Mouse (Mus musculus): ENCODE data around the gene Grb7.

The Grb7 gene

DNA sequence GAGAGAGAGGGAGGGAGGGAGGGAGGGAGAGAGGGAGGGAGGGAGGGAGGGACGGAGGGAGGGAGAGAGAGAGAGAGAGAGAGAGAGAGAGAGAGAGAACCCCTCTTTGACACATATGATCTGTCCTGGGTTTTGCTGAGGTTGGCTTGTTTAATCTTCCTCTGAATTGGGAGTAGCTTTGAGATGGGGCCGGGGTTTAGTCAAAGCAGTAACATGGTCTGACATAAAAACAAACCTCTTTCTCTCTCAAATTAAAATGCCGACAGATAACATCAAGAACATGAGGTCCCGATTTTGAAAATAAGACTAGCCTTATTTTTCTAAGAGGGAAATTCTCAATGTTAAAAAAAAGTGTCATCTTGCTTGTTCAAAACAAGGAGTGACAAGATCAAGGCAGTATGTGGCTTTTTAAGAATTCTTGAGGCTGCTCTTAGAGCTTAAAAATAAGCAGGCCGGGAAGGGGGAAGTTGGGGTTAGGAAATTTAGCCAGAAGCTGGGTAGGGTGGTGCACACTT is 41.4 kb downstream of the Grb7 start:
- in situ Hi-C loops (cut with MboI; ENCODE audit: low pct_unique_long_range_greater_than_20kb in 1 of 2, low sequenced_read_pairs in 2 of 2, unreplicated experiment in 1 of 2): no loop called here

DNA sequence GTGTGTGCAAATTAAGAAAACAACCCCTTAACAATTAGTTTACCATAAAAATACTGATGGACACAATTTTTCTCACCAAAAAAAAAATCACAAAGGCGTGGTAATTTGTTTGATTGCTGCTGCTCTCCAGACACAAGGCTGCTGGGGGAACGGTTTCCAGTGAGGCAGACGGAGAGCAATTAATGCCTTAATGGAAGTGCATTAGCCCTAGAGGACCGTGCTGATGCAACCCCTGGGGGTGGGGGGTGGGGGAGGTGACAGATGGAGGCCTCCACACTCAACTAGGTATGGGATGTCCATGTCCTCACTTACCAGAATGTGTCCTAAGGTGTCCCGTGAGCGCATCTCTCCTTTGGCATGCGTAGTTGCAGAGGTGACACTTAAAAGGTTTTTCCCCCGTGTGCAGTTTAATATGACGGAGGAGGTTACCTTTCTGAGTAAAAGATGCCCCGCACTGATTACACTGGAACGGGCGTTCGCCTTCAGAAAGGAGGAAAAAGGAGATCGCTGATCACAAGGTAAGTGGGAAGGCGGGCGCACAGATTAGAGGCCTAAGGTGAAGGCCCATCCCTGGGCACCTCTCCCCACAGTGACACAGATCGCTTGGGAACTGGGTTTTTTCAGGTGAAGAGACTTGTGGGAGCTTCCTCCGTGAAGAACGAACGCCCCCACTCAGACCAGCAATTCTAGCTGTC is 42.5 kb downstream of the Grb7 start:
- in situ Hi-C loops (cut with MboI; ENCODE audit: low pct_unique_long_range_greater_than_20kb in 1 of 2, low sequenced_read_pairs in 2 of 2, unreplicated experiment in 1 of 2): no loop called here

DNA sequence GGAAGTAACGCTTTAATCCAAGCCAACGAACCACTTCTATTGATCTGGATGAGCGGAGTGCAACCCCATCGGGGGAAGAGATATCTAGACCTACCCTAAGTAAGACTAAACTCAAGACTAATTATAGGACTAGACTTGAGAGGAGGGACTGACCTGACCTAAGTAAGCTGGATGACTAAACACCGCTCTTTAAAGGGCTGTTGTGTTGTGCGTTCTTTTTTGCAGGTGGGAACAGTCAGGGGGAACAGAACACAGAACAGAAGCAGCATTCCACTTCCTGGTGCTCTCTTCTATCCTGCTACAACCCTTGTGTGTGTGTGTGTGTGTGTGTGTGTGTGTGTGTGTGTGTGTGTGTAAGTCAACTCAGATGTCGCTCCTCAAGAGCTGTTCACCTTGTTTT is 45.4 kb downstream of the Grb7 start:
- in situ Hi-C loops (cut with MboI; ENCODE audit: low pct_unique_long_range_greater_than_20kb in 1 of 2, low sequenced_read_pairs in 2 of 2, unreplicated experiment in 1 of 2): no loop called here

DNA sequence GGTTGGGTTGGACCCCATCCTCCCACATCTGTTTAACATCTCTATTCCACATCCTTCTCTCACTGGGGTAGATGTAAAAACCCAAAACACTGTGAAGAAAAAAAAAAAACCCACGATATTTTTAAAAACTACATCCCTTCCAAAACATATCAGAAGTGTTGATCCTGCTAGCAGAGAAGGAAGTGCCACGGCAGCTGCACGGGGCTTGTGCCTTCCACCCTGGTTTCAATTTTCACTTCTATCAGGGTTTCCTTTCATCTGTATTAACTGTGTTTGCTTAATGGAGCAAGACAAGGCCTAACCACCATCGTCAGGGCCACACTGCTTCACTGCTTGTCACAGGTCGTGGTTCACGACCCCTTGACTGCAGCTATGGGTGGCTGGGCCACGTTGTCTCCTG is 46.8 kb downstream of the Grb7 start:
- in situ Hi-C loops (cut with MboI; ENCODE audit: low pct_unique_long_range_greater_than_20kb in 1 of 2, low sequenced_read_pairs in 2 of 2, unreplicated experiment in 1 of 2): no loop called here

DNA sequence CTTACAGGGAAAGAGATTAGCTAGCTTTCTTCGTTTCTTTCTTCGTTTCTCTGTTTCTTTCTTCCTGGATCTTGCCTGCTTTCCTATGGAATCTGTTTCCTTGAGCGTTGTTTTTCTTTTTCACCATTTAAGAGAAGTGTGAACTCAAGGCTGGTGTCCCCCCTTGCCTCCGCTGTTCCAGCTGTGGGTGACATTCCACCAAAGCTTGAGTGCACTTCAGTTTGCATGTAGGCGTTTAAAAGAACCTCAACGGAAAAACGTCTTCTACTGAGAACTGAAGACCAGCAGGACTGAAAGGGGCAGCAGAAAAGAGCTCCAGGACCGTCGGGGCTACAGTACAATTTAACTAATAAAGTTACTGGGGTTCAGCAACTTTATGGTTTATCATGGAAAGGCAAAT is 47.2 kb downstream of the Grb7 start:
- in situ Hi-C loops (cut with MboI; ENCODE audit: low pct_unique_long_range_greater_than_20kb in 1 of 2, low sequenced_read_pairs in 2 of 2, unreplicated experiment in 1 of 2): no loop called here

DNA sequence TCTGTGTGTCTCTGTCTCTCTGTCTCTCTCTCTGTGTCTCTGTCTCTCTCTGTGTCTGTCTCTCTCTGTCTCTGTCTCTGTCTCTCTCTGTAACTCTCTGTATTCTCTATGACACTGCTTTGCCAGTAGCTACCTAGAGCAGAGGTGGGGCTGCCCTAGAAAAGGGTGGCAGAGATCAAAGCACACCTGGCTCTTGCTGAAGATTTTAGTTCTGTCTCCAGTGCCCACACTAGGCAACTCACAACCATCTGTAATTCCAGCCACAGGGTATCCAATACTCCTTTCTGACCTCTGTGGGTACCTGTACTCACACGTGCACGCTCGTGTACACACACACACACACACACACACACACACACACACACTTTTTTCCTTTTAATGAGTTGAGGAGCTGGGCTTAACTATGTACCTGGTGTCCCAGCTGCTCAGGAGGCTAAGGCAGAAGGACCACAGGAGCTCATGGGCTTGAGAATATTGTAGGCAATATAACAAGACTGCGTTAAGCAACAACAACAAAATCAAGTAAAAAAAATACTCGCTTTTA is 49.1 kb downstream of the Grb7 start:
- in situ Hi-C loops (cut with MboI; ENCODE audit: low pct_unique_long_range_greater_than_20kb in 1 of 2, low sequenced_read_pairs in 2 of 2, unreplicated experiment in 1 of 2): no loop called here

DNA sequence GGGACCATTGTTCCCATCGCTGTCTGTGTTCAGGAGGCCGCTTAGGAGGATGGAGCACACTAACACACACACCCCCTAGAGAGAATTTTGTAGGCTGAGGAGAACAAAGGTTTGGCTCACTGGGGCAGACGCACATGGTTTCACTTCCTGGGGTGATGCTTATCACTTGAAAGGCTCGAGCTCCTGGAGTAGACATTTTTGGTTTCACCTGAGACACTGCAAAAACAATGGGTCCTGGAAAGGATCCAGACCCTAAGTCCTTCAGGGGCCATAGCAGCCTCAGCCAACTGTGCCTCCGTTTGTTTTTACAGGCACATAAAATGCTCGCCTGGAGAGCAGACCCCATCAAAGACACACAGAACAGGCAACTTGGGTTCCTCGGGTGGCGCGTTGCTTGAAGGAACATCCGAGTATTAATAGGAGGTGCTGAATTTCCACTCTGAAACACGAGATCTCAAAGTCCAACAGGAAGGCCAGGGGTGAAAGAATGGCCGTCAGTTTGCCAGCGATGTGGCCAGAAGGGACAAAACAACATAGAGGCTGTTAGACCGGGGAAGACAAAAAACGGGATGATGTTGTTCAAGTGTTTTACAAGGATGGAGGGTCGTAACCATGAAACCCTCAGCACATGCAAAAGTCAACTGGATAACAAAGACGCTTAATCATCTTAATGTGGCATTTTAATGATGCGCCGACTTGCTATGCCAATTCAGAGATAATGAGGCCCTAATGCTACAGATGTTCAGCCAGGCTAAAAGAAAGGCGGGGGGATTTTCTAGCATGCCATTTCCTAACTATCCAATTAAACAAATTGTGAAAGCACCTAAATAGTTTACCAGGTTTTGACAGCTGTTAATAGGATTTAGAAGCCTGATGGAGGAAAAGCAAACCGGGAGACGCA is 51.4 kb downstream of the Grb7 start:
- in situ Hi-C loops (cut with MboI; ENCODE audit: low pct_unique_long_range_greater_than_20kb in 1 of 2, low sequenced_read_pairs in 2 of 2, unreplicated experiment in 1 of 2): no loop called here

DNA sequence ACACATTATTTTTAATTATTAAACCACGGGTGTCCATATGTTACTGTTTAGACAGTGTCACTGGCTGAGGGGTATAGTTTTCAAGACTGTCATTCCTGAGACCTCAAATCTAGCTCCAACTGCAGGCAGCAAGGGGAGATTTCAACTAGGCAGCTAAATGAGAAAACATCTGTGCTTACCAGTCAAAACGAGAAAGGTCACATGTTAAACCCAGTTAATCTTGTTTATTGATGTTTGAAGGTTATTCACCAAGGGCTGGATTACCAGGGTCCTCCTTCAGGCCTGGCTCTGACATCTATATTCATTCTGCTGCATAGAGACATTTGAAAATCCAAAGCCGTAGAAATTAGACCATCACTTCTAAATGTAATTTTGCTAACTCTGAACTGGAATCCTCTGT is 58.7 kb downstream of the Grb7 start:
- in situ Hi-C loops (cut with MboI; ENCODE audit: low pct_unique_long_range_greater_than_20kb in 1 of 2, low sequenced_read_pairs in 2 of 2, unreplicated experiment in 1 of 2): no loop called here

Data from mouse embryonic stem cell (cell line).